Mouse (Mus musculus): ENCODE measurements at regions not wholly inside any gene's neighbourhood (a gene's known extent, or its start where the extent isn't known, plus 50 kb on each side); places are given as distances from the start of the nearest gene placed in this dataset.

DNA sequence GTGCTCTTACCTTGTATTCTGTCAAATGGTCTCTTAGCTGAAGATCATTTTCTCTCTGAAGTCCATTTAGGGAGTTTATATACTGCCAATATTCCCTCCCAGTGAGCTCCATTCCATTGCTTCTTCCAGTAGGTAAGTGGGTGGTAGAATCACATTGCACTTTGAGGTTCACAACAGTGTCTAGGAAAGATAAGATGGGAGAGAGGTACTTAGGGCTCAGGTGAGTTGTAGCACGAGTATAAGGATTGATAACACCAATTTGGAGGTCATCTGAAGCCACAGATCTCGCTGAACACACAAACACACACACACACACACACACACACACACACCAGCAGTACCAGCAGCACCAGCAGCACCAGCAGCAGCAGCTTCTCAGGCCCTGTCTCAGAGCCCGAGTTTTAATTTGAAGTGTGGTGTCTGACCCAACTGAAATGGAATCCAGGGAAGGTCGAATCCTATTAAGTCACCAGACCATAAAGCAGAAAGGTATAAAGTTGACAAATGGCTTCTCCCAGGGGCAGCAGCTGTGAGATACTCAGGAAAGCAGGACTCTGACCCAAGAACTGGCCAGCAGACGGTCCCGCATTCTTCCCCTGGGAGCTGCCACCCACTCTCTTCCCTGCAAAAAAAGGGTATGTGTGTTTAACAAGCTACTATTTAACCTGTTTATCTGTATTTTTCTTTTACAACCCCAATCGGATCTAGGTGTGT is 561.9 kb upstream of the Cdh11 start:
- Histone ChIP-seq H3K27me3 (ENCODE audit: insufficient read depth, low read length) (no peaks in the 10 kb centered on the region), H3K4me2 (ENCODE audit: low read depth) (no peak overlapping the region), H3K9ac (no peak overlapping the region), H3K36me3 (ENCODE audit: insufficient read depth) (no peaks in the 10 kb centered on the region), H3K27ac (ENCODE audit: low read depth, low read length) (no peak overlapping the region), H3K9me3 (ENCODE audit: low read length) (no peaks in the 10 kb centered on the region), H3K4me1 (ENCODE audit: insufficient read depth) (no peaks in the 10 kb centered on the region), H3K4me3 (ENCODE audit: low read depth, low read length) (no peak overlapping the region)
- TF ChIP-seq CTCF (IDR thresholded peaks at IDR 0.05; ENCODE audit: low read depth): no peak
- 75% methylated on average over 7 of the region's 7 CpGs for WGBS
- DNase-seq (no peak), ATAC-seq (no peak)

DNA sequence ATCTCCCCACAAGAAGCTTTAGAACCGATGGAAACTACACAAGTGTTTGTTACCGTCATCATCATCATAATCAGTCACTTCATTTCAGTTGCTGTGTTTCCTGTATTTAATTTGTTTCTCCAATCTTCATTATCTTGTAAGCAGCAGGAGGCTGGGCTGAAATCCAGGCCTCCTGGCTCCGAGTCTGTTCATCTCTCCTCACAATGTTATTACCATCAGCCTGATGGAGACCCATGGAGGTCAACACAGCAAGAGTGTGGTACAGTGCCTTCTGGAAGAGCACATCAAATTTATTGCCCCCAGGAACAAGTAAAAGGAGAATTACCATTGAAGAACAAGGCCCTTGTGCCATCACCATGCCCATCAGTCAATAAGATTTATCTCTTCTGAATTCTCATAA is 576.3 kb upstream of the Cdh11 start:
- ATAC-seq (no peak), DNase-seq (no peak)
- TF ChIP-seq CTCF (IDR thresholded peaks at IDR 0.05; ENCODE audit: low read depth): no peak
- 43% methylated on average over 3 of the region's 3 CpGs for WGBS
- Histone ChIP-seq H3K9ac (no peak overlapping the region), H3K27me3 (ENCODE audit: insufficient read depth, low read length) (no peaks in the 10 kb centered on the region), H3K36me3 (ENCODE audit: insufficient read depth) (no peaks in the 10 kb centered on the region), H3K4me1 (ENCODE audit: insufficient read depth) (no peaks in the 10 kb centered on the region), H3K9me3 (ENCODE audit: low read length) (no peaks in the 10 kb centered on the region), H3K4me3 (ENCODE audit: low read depth, low read length) (no peak overlapping the region), H3K4me2 (ENCODE audit: low read depth) (no peak overlapping the region), H3K27ac (ENCODE audit: low read depth, low read length) (no peak overlapping the region)

DNA sequence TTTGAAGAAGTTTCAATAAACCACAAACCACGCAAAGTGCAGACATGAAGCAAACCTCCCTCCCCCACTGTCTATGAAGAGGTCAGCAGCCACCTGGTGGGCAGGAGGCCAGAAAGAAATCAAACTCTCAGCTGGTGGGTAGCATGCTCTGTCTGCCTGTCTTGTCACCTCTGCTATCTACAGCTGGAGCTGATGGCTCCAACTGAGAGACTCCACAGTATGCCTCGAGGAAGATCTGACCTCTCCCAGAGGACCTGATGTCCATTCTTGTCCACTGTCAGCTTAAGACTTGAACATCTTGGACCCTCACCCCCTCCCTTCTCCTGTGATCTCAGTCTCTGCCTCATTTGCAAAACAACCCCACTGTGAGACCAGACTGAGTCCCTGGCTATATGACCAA is 585.0 kb upstream of the Cdh11 start:
- Histone ChIP-seq H3K4me3 (ENCODE audit: low read depth, low read length) (no peak overlapping the region), H3K36me3 (ENCODE audit: insufficient read depth) (no peaks in the 10 kb centered on the region), H3K4me1 (ENCODE audit: insufficient read depth) (no peaks in the 10 kb centered on the region), H3K9ac (no peak overlapping the region), H3K27ac (ENCODE audit: low read depth, low read length) (no peak overlapping the region), H3K27me3 (ENCODE audit: insufficient read depth, low read length) (no peaks in the 10 kb centered on the region), H3K4me2 (ENCODE audit: low read depth) (no peak overlapping the region), H3K9me3 (ENCODE audit: low read length) (no peaks in the 10 kb centered on the region)
- 65% methylated on average over 2 of the region's 2 CpGs for WGBS
- ATAC-seq: no peak
- TF ChIP-seq CTCF (IDR thresholded peaks at IDR 0.05; ENCODE audit: low read depth): no peak
- DNase-seq: no peak

DNA sequence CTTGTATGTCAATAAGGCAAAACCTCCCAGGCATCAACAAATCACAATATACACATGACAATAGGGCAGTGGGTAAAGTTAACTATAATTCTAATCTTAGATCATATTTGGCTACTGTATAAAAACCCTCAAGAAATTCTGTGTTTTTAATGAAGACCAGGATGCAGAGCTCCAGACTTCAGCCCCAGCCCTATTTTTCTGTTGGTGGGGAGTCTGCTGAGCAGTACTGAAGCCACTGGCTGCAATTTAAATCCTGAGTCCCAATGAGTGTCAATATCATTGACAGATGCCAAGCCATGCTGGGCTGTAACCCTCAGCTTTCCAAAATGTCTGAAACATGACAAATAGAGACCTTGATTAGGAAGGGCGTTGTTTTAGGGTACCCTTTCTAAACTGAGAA is 587.6 kb upstream of the Cdh11 start:
- H3K4me2 ChIP-seq (ENCODE audit: low read depth): no peak overlapping the region
- no peaks in the 10 kb centered on the region for H3K27me3 ChIP-seq (ENCODE audit: insufficient read depth, low read length)
- H3K9ac ChIP-seq: no peak overlapping the region
- DNase-seq (no peak), ATAC-seq (no peak)
- 77% methylated on average over 1 of the region's 1 CpGs for WGBS
- no peaks in the 10 kb centered on the region for H3K9me3 ChIP-seq (ENCODE audit: low read length)
- H3K36me3 ChIP-seq (ENCODE audit: insufficient read depth): no peaks in the 10 kb centered on the region
- no peak overlapping the region for H3K27ac ChIP-seq (ENCODE audit: low read depth, low read length)
- TF ChIP-seq CTCF (IDR thresholded peaks at IDR 0.05; ENCODE audit: low read depth): no peak
- H3K4me1 ChIP-seq (ENCODE audit: insufficient read depth): no peaks in the 10 kb centered on the region
- no peak overlapping the region for H3K4me3 ChIP-seq (ENCODE audit: low read depth, low read length)

DNA sequence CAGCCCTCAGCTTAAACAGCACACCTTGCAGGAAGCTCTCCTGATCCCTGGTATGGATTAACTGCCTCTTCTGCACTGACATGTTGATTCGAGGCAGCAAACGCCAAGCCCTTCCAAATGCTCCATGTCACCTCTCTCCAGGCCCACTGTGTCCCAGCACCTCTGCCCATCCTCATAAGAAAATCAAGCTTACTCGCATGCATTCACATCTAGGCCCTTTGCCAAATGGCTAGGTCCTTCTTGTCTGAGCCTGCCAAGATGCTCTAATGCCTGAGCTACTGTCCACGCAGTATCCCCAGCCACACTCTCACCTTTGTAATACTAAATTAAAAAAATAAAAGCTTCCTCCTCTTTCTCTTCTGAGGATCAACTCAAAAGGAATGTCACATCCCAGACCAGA is 588.7 kb upstream of the Cdh11 start:
- H3K4me1 ChIP-seq (ENCODE audit: insufficient read depth): no peaks in the 10 kb centered on the region
- no peak for ATAC-seq
- H3K4me2 ChIP-seq (ENCODE audit: low read depth): no peak overlapping the region
- H3K27me3 ChIP-seq (ENCODE audit: insufficient read depth, low read length): no peaks in the 10 kb centered on the region
- TF ChIP-seq CTCF (IDR thresholded peaks at IDR 0.05; ENCODE audit: low read depth): no peak
- H3K36me3 ChIP-seq (ENCODE audit: insufficient read depth): no peaks in the 10 kb centered on the region
- no peaks in the 10 kb centered on the region for H3K9me3 ChIP-seq (ENCODE audit: low read length)
- DNase-seq: no peak
- no peak overlapping the region for H3K27ac ChIP-seq (ENCODE audit: low read depth, low read length)
- no peak overlapping the region for H3K9ac ChIP-seq
- no peak overlapping the region for H3K4me3 ChIP-seq (ENCODE audit: low read depth, low read length)
- 66% methylated on average over 4 of the region's 4 CpGs for WGBS

DNA sequence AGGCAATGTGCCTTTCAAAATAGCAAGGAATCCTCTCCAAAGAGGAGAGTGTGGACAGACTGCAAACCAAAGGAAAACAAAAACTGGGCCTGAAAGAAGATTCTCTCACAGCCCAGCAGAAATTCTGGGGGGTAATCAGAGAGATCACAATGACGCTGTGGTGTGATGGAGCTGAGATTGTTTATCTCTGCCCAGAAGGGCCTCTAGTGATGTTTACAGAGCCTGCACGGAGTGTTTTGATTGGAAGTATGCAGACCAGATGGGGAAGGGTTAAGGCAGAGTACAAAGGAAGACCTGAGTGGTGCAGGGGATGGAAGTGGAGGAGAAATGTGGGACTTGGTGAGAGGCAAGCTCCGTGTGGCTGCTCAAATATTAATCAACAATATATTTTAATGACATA is 593.1 kb upstream of the Cdh11 start:
- ATAC-seq: no peak
- H3K4me3 ChIP-seq (ENCODE audit: low read depth, low read length): no peak overlapping the region
- WGBS: 48% methylated on average over 3 of the region's 3 CpGs
- no peaks in the 10 kb centered on the region for H3K9me3 ChIP-seq (ENCODE audit: low read length)
- no peaks in the 10 kb centered on the region for H3K4me1 ChIP-seq (ENCODE audit: insufficient read depth)
- H3K9ac ChIP-seq: no peak overlapping the region
- no peak for TF ChIP-seq CTCF (IDR thresholded peaks at IDR 0.05; ENCODE audit: low read depth)
- DNase-seq: no peak
- no peak overlapping the region for H3K27ac ChIP-seq (ENCODE audit: low read depth, low read length)
- H3K4me2 ChIP-seq (ENCODE audit: low read depth): no peak overlapping the region
- H3K36me3 ChIP-seq (ENCODE audit: insufficient read depth): no peaks in the 10 kb centered on the region
- no peaks in the 10 kb centered on the region for H3K27me3 ChIP-seq (ENCODE audit: insufficient read depth, low read length)

DNA sequence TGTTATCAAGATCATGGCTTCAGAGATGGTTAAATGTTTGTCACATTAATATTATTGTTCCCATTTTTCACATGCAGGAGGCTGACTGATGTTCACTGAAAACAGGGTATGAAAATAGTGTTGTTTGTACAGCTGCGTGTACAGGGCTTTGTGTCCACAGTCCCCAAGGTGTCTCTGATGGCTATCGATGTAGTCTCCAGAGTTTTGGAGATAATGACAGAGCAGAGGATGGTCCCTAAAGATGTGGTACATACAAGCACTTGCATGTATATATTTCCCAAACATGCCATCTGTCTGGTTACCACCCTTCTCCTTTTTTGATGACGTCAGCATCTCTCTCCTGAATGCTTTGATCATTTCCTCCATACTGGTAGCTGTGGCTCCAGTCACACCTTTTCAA is 596.1 kb upstream of the Cdh11 start:
- H3K4me3 ChIP-seq (ENCODE audit: low read depth, low read length): no peak overlapping the region
- H3K27me3 ChIP-seq (ENCODE audit: insufficient read depth, low read length): no peaks in the 10 kb centered on the region
- H3K27ac ChIP-seq (ENCODE audit: low read depth, low read length): no peak overlapping the region
- H3K9me3 ChIP-seq (ENCODE audit: low read length): no peaks in the 10 kb centered on the region
- H3K36me3 ChIP-seq (ENCODE audit: insufficient read depth): no peaks in the 10 kb centered on the region
- H3K4me2 ChIP-seq (ENCODE audit: low read depth): no peak overlapping the region
- no peak overlapping the region for H3K9ac ChIP-seq
- no peak for DNase-seq
- H3K4me1 ChIP-seq (ENCODE audit: insufficient read depth): no peaks in the 10 kb centered on the region
- no peak for ATAC-seq
- 85% methylated on average over 3 of the region's 3 CpGs for WGBS
- no peak for TF ChIP-seq CTCF (IDR thresholded peaks at IDR 0.05; ENCODE audit: low read depth)
